Mouse (Mus musculus) megakaryocyte-erythroid progenitor cell, adult 5-6 weeks (primary cell): ENCODE results near the gene Rftn1. TPM values are rescaled to one million over a fixed set of nuclear protein-coding genes. Genes with fewer than 3 reads are reported as not detected.

Experiments
- ATAC-seq: replicated peaks from 2 replicates; pipeline ENCODE4 v1.8.0; 2016; ENCODE audit warnings: mild to moderate bottlenecking, inconsistent platforms; ENCODE audit not compliant: severe bottlenecking, poor library complexity, low FRiP score, low TSS enrichment
- total RNA-seq, 2 experiments: library from RNA; stranded (forward) in 1 of 2; stranded (reverse) in 1 of 2; fragments of 200-1000, 215-1000 nt in 1 of 2; fragments of >200 nt in 1 of 2; fragmentation: Nextera tagmentation in 1 of 2; gene quantifications; 2 replicates each; pipeline ENCODE4 v1.2.3; 2014 to 2017

The Rftn1 gene
- total RNA-seq, 2 experiments from 2014 or later = 31.1 to 39.0 TPM

GRCm38 (mm10) chr17:50010096-50010495, 180.4 kb downstream of the Rftn1 start:
- ATAC-seq = 0 out of 2 replicates have a peak, but pooled peaks have one; percentile 24

- no peak for ATAC-seq
Observed at GRCm38 (mm10) chr17:50006721-50007351, 183.6 kb downstream of the Rftn1 start.

DNA sequence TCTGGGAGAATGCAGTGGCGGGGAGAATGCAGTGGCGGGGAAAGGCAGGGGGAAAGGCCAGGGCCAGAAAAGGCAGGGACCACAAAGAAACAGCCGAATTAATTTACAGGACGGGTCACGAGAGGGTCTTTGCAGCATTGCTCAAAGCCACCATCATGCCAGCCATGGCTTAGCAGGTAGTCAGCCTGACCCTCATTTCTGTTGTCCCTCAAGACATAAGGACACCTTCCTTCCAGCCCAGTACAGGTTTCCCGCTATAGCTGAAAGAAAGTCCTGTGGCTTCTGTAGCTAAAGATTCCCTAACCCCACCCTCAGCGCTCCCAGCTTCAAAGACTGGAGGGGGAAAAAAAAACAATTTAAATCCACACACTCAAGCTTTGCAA, 184.1 kb downstream of the Rftn1 start:
- ATAC-seq = no peak

DNA sequence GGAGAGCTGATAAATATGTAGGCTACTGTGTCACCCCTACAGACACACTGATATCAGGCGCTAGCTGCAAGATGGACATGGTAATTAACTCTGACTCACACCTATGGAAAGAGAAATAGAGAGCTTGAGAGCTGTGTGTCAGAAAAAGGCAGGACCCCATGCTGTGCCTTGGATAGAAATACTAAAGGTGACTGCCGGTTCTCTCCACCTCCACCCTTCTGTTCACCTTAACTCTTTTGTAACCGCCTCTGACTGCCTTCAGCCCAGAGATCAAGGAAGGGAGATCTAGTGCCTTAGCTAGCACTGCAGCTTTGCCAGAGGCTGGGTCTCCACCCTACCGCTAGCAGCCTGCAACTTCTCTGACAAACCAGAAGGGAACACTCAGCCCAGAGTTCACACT, 187.3 kb downstream of the Rftn1 start:
- no peak for ATAC-seq

DNA sequence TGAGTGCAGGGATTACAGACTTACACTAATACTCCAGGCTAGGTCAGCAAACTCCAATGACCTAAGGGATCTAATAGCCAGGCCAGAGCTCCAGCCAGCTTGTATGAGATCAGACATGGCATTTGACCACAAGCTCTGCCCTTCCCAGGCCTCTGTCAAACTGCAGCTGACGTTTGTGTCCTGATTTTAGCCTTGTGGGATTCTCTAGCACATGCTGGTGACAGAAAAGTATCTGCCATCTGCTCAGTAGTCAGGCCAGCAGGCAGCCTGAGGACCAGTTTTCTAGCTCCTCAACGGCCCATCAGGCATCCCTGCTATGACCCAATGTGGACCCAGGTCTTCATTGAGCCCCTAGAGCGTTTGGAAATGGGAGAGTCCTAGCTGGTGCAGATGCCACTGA, 188.3 kb downstream of the Rftn1 start:
- ATAC-seq = no peak

- no peak for ATAC-seq
Observed at GRCm38 (mm10) chr17:50001754-50002153, 188.7 kb downstream of the Rftn1 start.

DNA sequence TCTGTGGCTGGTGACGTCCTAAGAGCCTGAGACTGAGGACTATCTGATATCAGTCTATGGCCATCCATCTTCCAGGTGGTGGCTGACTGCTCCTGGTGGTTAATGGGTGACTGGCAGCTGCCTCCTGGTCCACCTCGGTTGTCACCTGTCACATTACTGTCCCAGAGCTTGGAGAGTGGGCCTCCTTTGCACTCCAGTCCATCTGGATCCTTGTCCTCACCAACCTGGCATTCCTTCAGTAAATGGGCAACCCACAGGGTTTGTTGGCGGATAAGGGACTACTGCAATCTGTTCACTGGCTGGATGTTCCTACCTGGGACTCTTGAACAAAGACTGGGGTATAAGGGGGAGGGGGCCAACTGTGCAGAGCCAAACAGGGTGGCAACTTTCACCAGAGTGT, 189.9 kb downstream of the Rftn1 start:
- ATAC-seq = no peak

GRCm38 (mm10) chr17:49996626-49997152, 193.8 kb downstream of the Rftn1 start:
- ATAC-seq = no peak

- no peak for ATAC-seq
Observed at GRCm38 (mm10) chr17:49996097-49996496, 194.4 kb downstream of the Rftn1 start.

DNA sequence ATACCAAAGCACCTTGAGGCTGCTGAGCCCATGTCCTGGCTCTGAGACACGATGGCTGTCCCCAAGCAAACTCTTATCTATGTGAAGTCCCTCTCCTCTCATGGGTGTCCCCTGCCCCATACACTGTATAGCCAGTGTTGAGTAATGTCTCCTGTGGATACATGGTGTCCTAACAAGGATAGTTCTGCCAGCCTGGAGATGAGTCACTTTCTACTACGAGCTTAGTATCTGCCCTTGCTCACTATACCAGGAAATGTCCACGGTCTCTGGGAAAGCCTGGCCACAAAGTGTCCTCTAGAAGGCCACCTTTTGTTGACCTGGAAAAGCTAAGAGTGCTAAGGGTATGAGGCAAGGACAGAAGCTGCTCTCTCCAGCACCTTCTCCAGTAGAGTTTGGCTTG, 195.2 kb downstream of the Rftn1 start:
- no peak for ATAC-seq

DNA sequence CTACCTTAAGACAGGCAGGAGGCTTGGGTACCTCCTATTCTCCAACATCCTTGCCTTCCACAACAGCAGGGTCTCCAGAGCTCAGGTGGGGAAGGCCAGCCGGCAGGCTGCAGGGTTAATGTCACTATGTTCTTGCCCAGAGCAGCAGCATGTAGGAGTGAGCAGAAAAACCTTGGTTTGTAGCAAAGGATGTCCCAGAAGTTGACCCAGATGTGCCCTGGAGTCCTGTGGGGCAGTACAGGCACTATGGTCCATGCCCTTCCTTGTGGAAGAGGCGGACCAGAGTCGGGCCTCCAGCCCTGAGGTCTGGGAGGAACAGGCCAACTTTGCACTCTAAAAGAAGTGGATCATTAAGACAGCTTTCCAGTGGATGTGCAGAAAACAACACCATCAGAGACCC, 196.8 kb downstream of the Rftn1 start:
- ATAC-seq = no peak

GRCm38 (mm10) chr17:49992625-49993603, 197.6 kb downstream of the Rftn1 start:
- no peak for ATAC-seq

GRCm38 (mm10) chr17:49989583-49989982, 200.9 kb downstream of the Rftn1 start:
- no peak for ATAC-seq

DNA sequence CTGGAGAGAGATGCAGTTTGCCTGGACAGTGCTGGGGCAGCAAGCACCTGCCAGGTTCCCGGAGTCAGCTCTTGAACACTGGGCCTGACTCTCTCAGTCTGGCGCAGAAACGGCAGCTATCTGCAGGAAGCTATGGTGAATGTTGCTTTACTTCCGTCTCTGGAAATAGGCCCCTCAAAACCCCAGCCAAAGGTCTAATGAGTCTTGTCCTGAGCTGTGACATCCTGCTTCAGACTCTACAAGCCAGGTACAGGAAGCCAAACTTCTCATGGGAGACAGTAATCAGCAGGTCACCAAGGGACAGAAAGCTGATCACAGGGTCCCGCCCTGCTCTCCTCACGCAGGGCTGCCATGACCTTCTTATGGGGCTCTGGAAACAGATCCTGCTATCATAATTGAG, 203.4 kb downstream of the Rftn1 start:
- ATAC-seq = no peak

DNA sequence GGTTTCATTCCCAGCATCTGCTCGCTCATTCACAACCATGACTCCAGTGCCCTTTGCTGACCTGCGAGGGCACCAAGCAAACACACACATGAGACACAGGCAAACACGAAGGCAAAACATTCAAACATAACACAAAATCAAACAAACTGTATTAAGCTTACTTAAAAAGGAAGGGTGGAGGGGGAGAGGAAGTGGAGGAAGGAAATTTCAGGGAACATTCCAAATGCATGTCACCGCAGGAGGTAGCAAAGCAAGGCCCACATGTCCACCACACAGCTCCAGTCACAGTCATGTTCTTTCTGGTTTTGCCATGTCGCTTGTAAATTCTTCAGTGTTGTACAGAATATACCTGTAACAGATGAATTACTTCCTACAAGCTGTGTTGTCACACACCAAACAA, 207.0 kb downstream of the Rftn1 start:
- ATAC-seq = no peak

DNA sequence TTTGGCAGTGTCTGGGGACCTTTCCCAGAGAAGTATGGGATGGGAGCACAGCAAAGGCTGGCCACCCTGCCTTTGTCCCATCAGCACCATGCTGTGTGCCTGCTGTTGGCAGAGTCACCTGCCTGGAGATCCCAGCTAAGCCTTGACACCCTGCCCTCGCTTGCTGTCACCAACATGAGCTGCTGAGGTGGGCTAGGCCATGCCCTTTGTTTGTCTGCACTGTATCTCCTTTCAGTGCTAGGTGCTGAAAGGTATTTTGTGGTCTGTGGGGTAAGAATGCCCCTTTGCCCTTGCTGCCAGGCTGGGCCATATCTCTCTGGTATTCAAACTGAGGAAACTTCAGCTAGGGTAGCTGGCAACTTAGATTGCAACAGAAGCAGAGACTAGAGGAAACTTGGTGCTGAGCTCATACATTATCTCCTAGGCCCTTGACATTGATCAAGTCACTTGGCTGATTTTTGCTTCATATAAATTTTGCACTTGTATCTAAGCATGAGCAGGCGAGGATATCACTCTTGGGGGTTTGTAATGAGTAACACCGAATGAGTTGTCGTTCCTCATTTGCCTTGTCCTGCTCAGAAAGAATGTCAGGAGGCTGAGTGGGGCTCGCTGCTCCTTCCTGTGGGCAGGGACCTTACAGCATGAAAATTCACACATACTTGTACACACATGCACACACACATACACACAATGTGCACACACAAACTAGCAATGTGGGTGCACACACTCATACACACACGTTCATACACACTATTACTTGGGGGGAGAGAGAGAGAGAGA, 207.7 kb downstream of the Rftn1 start:
- no peak; the same call in 1 of the 2 replicates for ATAC-seq

- no peak for ATAC-seq
Observed at GRCm38 (mm10) chr17:49981591-49981990, 208.9 kb downstream of the Rftn1 start.

- no peak for ATAC-seq
Observed at GRCm38 (mm10) chr17:49979761-49980285, 210.7 kb downstream of the Rftn1 start.

DNA sequence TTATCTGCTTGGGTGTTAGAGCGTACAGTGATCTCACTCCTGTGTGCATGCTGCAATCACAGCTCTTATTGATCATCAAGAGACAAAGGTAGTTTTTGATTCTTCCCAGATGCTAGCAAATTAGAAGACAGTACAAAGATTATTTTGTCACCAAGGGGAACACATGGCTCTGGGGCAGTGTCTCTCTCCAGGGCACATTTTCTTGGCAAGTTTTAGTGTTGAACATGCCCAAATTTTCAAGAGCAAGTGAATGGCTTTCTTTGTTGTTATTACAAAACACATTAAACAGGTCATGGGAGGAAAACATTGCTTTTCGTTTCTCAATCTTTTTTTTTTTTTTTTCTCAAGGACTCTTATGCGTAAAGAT, 213.1 kb downstream of the Rftn1 start:
- ATAC-seq = no peak
